Mouse (Mus musculus) cortical plate, adult 2 months (tissue): ENCODE results near the gene Zc3h6.

Experiments
- CTCF ChIP-seq: fragments of 200-500 bp; IDR thresholded peaks from 2 replicates; pipeline ENCODE4 v1.5.1; 2011; ENCODE audit warnings: mild to moderate bottlenecking, control low read depth, low read length; ENCODE audit not compliant: insufficient read depth; ENCODE audit errors: extremely low read depth
- POLR2A ChIP-seq: fragments of 200-500 bp; IDR thresholded peaks from 2 replicates; pipeline ENCODE4 v1.6.1; 2011; ENCODE audit warnings: mild to moderate bottlenecking, low read length, control low read depth; ENCODE audit not compliant: insufficient read depth; ENCODE audit errors: extremely low read depth

- TF ChIP-seq CTCF (no peak), POLR2A (no peak)
Measured at GRCm38 (mm10) chr2:129057256-129057655, 90.1 kb downstream of the Zc3h6 start.
